Mouse (Mus musculus): ENCODE results near the gene Fshr. TPM values are rescaled to one million over a fixed set of nuclear protein-coding genes. Genes with fewer than 3 reads are reported as not detected.
"Not testable (repeated sequence)": the region's sequence is repeated elsewhere in the genome, so short reads cannot be mapped to it uniquely, and the experiment has no call there.

Fshr gene
- total RNA-seq (2021): not detected
- long read RNA-seq, experiment 1: 0 reads
- long read RNA-seq, experiment 2: 0 reads

GRCm38 (mm10) chr17:89200575-89200974, at the start of gene Fshr:
Fshr (minus strand) TSS chr17:89200675.
- no peak for DNase-seq

- DNase-seq: no peak
Observed at GRCm38 (mm10) chr17:89202181-89202580, 1.7 kb upstream of the Fshr start.

- DNase-seq: no peak
Observed at GRCm38 (mm10) chr17:89173545-89173944, 26.9 kb downstream of the Fshr start.

- DNase-seq: no peak
Observed at GRCm38 (mm10) chr17:89164773-89165172, 35.7 kb downstream of the Fshr start.

- DNase-seq: no peak
Observed at GRCm38 (mm10) chr17:89162475-89162874, 38.0 kb downstream of the Fshr start.

GRCm38 (mm10) chr17:89159343-89159742, 41.1 kb downstream of the Fshr start:
- DNase-seq: not testable (repeated sequence)

- no peak for DNase-seq
Observed at GRCm38 (mm10) chr17:89144806-89145205, 55.7 kb downstream of the Fshr start.

GRCm38 (mm10) chr17:89120023-89120422, 80.5 kb downstream of the Fshr start:
- DNase-seq: no peak

GRCm38 (mm10) chr17:89119250-89119649, 81.2 kb downstream of the Fshr start:
- DNase-seq: no peak

- no peak for DNase-seq
Observed at GRCm38 (mm10) chr17:89113944-89114343, 86.5 kb downstream of the Fshr start.

- no peak for DNase-seq
Observed at GRCm38 (mm10) chr17:89100719-89101350, 99.6 kb downstream of the Fshr start.

- not testable (repeated sequence) for DNase-seq
Observed at GRCm38 (mm10) chr17:89099733-89100132, 100.7 kb downstream of the Fshr start.

GRCm38 (mm10) chr17:89089692-89090475, 110.6 kb downstream of the Fshr start:
- DNase-seq: no peak

- DNase-seq: no peak
Observed at GRCm38 (mm10) chr17:89082897-89083296, 117.6 kb downstream of the Fshr start.

GRCm38 (mm10) chr17:89079706-89080105, 120.8 kb downstream of the Fshr start:
- DNase-seq: no peak

- no peak for DNase-seq
Observed at GRCm38 (mm10) chr17:89064327-89065095, 136.0 kb downstream of the Fshr start.

GRCm38 (mm10) chr17:89062348-89062949, 138.0 kb downstream of the Fshr start:
- DNase-seq: no peak

- DNase-seq: no peak
Observed at GRCm38 (mm10) chr17:89051031-89051563, 149.4 kb downstream of the Fshr start.

- no peak for DNase-seq
Observed at GRCm38 (mm10) chr17:89049071-89049470, 151.4 kb downstream of the Fshr start.

GRCm38 (mm10) chr17:89046016-89046415, 154.5 kb downstream of the Fshr start:
- DNase-seq: no peak

GRCm38 (mm10) chr17:89036723-89037122, 163.8 kb downstream of the Fshr start:
- no peak for DNase-seq

- DNase-seq: no peak
Observed at GRCm38 (mm10) chr17:89036049-89036448, 164.4 kb downstream of the Fshr start.
